Mouse (Mus musculus) midbrain, embryonic 12.5 days (tissue): ENCODE measurements around the gene Heatr5a. TPM values are rescaled to one million over a fixed set of nuclear protein-coding genes. Genes with fewer than 3 reads are reported as not detected.
A peak's percentile ranks its signal among the peaks of the same experiment; 100 is the strongest.

ENCODE experiments used
- ATAC-seq: fragments of 200-750 bp; cut with Nextera tagmentation; 2 replicates; pipeline ENCODE4 v1.8.0; 2017; ENCODE audit warnings: low read depth, moderate TSS enrichment, moderate library complexity; ENCODE audit not compliant: low FRiP score
- H3K27ac ChIP-seq: fragments of 300-500 bp; sonication (generic); replicated peaks from 2 replicates; pipeline ENCODE4 v1.5.1; 2016; ENCODE audit warnings: mild to moderate bottlenecking
- H3K27me3 ChIP-seq: fragments of 300-500 bp; sonication (generic); 2 replicates; pipeline ENCODE4 v1.6.1; 2016; ENCODE audit warnings: mild to moderate bottlenecking
- H3K36me3 ChIP-seq: fragments of 300-500 bp; sonication (generic); 2 replicates; pipeline ENCODE4 v1.6.1; 2016
- H3K4me1 ChIP-seq: fragments of 300-500 bp; sonication (generic); 2 replicates; pipeline ENCODE4 v1.6.1; 2016
- H3K4me2 ChIP-seq: fragments of 300-500 bp; sonication (generic); replicated peaks from 2 replicates; pipeline ENCODE4 v1.6.1; 2016; ENCODE audit warnings: mild to moderate bottlenecking, moderate library complexity
- H3K4me3 ChIP-seq: fragments of 300-500 bp; sonication (generic); 2 replicates; pipeline ENCODE4 v1.5.1; 2016; ENCODE audit warnings: mild to moderate bottlenecking
- H3K9ac ChIP-seq: fragments of 300-500 bp; sonication (generic); replicated peaks from 2 replicates; pipeline ENCODE4 v1.6.1; 2016; ENCODE audit warnings: mild to moderate bottlenecking, moderate library complexity
- H3K9me3 ChIP-seq: fragments of 300-500 bp; sonication (generic); 2 replicates; pipeline ENCODE4 v1.6.1; 2016; ENCODE audit warnings: mild to moderate bottlenecking
- whole genome bisulfite sequencing: fragments of 180-500 bp; shearing (Covaris S2); methylation state at CpG from one replicate; pipeline ENCODE4 v1.1.7; 2016; 5-methylcytosine and 5-hydroxymethylcytosine counted together
- polyA plus RNA-seq: library from polyadenylated mRNA; unstranded; fragments of >200 nt; fragmentation: Nextera tagmentation; extraction: Ambion mirVana; gene quantifications from 2 replicates; pipeline ENCODE4 v1.2.1, GENCODE M21; 2016

Heatr5a gene
- polyA plus RNA-seq, 1 experiment from 2014 or later = 12.0 TPM

DNA sequence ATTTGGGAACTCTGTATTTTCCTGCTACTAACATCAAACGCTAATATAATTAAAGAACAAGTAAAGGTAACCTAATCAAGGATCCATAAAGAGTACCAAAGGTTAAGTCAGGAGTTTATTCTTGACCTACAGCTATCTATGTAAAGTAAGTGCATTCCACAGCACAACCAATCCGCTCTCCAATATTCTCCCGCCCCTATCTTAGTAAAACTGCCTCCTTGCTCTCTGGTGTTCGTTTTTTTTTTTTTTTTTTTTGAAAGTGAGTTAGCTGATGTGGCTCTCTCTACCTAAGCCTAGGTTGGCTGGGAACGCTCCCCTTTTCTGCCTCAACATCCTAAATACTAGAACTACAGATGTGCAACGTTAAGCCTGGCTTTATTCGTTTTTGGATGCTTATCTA is 1.2 kb downstream of the Heatr5a start:
- H3K9ac ChIP-seq = no peak overlapping the region
- 24% methylated on average over 7 of the region's 7 CpGs for WGBS

DNA sequence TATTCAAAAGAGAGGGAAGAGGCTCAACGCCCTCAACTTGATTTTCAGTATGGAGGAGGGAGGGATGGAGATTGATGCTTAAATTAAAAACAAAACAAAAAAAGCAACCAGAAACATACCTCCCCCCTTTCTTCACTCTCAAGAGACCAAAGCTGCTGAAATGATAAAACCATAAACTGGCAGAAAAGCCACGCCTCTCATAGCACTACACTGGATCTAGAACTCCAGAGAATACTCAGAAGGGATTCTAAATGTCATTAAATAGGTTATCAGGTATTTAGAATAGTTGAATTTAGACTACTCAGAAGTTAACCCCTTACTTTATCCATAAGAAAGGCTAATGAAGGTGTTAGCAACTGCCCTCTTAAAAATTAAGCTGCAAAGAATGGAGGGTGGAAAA is 2.0 kb downstream of the Heatr5a start:
- no peak overlapping the region for H3K27ac ChIP-seq
- no peak overlapping the region for H3K4me3 ChIP-seq
- no peak overlapping the region for H3K4me2 ChIP-seq
- 0 out of 2 replicates have a peak, but pooled peaks cover 3% of the 10 kb centered on the region for H3K27me3 ChIP-seq
- no peak overlapping the region for H3K9ac ChIP-seq
- ATAC-seq = no peak
- 93% methylated on average over 2 of the region's 2 CpGs for WGBS
- no peaks in the 10 kb centered on the region for H3K36me3 ChIP-seq
- H3K4me1 ChIP-seq = peaks cover 3% of the 10 kb centered on the region; the same call in 1 of the 2 replicates
- H3K9me3 ChIP-seq = no peaks in the 10 kb centered on the region

More for the DNA sequence above, 1.2 kb downstream of the Heatr5a start:
- Histone ChIP-seq H3K9me3 (no peaks in the 10 kb centered on the region), H3K27me3 (0 out of 2 replicates have a peak, but pooled peaks cover 3% of the 10 kb centered on the region), H3K36me3 (no peaks in the 10 kb centered on the region), H3K4me2 (peak overlapping the region; percentile 88), H3K27ac (no peak overlapping the region), H3K4me3 (no peak overlapping the region), H3K4me1 (peaks cover 3% of the 10 kb centered on the region; the same call in 1 of the 2 replicates)
- ATAC-seq = no peak

DNA sequence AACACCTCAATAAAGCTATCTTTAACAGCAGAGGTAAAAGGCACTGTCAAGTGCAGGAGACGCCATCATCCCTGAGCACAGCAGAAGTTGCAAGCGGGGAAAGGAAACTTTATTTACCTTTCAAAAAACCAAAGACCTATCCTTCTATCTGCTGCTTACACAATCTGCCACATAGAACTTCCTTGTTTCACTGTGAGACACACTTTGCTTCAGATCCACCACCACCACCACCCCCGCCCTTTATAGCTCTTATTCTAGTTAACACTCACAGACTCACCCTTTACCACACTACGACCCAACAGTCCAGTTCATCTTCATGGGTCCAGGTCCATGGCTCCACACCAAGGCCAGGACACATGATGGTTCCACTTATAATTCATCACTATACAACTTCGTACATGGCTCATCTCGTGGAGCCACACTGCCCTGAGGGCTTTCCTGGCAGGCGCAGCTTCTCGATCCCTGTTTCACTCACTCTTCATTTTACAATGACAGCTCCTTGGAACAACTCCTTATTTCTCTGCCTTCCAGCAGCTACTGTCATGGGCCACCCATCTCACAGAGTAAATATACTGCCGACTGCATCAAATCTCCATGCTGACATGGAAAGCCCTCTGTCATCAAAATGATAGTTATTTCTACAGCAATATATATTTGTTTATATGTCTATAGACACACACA is 3.1 kb downstream of the Heatr5a start:
- Histone ChIP-seq H3K9me3 (no peaks in the 10 kb centered on the region), H3K27me3 (0 out of 2 replicates have a peak, but pooled peaks cover 3% of the 10 kb centered on the region), H3K4me3 (no peak overlapping the region), H3K36me3 (no peaks in the 10 kb centered on the region), H3K27ac (no peak overlapping the region), H3K4me1 (peaks cover 3% of the 10 kb centered on the region; the same call in 1 of the 2 replicates), H3K9ac (no peak overlapping the region), H3K4me2 (no peak overlapping the region)
- no peak for ATAC-seq
- 92% methylated on average over 9 of the region's 9 CpGs for WGBS

DNA sequence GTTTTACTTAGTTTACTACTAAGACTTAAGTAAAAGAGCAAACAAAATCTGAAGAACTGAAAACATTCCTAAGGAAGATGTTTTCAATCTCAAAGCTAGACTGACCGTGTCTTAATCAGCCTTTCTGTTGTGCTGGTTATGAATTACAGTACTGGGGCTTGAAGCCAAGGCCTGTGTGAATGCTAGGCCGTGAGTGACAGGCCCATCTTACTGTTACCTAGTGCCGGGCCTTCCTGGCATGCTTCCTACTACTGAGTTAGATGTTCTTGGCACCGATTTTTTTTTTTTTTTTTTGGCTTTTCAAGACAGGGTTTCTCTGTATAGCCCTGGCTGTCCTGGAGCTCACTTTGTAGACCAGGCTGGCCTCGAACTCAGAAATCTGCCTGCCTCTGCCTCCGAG is 13.5 kb downstream of the Heatr5a start:
- Histone ChIP-seq H3K27ac (no peak overlapping the region), H3K4me2 (no peak overlapping the region), H3K9me3 (no peaks in the 10 kb centered on the region), H3K27me3 (no peaks in the 10 kb centered on the region), H3K4me3 (no peak overlapping the region), H3K36me3 (peaks cover 6% of the 10 kb centered on the region; the same call in 1 of the 2 replicates), H3K4me1 (peaks cover 2% of the 10 kb centered on the region; the same call in 1 of the 2 replicates), H3K9ac (no peak overlapping the region)
- ATAC-seq = no peak
- WGBS = 94% methylated on average over 6 of the region's 6 CpGs

DNA sequence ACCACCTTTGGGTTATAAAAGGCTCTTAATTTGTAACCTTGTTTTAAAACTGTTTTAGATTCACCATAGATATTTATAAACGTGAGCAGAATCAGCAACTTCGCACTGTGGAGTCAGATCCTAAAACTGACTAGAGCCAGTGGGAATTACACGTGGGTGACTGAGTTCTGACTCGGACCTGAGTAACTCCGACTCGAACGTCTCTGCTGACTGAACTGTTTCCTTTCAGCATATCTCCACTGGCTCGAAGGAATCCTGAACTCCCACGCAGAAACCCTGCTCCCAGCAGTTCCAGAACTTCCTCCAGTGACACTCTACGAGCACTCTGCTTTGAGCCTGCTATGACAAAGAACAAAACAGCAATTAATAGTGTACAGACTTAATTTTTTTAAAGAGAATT is 18.8 kb downstream of the Heatr5a start:
- no peak overlapping the region for H3K4me2 ChIP-seq
- no peak overlapping the region for H3K27ac ChIP-seq
- H3K4me1 ChIP-seq = peaks cover 2% of the 10 kb centered on the region; the same call in 1 of the 2 replicates
- no peaks in the 10 kb centered on the region for H3K27me3 ChIP-seq
- no peaks in the 10 kb centered on the region for H3K9me3 ChIP-seq
- H3K9ac ChIP-seq = no peak overlapping the region
- WGBS = 89% methylated on average over 10 of the region's 10 CpGs
- H3K4me3 ChIP-seq = no peak overlapping the region
- no peak for ATAC-seq
- H3K36me3 ChIP-seq = peaks cover 38% of the 10 kb centered on the region

DNA sequence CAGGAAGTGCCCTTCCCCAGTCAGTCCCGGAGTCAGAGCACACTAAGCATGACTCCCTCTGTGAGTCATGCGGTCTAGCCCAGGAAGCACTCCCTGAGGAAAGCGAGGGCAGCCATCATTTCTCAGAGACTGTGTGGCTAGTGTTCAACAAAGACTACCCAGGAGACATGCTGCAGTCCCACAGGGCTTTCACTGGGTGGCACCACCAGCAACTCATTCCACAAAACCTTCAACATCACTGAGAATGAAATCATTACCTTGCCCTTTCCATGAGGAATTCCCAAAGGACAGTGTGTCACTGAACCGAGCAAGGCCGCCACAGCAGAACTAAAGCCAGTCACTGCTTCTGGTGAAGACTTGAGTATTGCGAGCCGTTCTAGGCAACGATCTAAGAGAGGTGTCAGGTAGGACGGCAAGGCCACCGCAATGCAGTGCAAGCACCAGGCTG is 23.6 kb downstream of the Heatr5a start:
- 92% methylated on average over 10 of the region's 10 CpGs for WGBS
- Histone ChIP-seq H3K4me1 (peaks cover 4% of the 10 kb centered on the region; the same call in 1 of the 2 replicates), H3K27me3 (no peaks in the 10 kb centered on the region), H3K9ac (no peak overlapping the region), H3K9me3 (no peaks in the 10 kb centered on the region), H3K27ac (no peak overlapping the region), H3K4me3 (no peak overlapping the region), H3K4me2 (no peak overlapping the region), H3K36me3 (peaks cover 38% of the 10 kb centered on the region)
- no peak for ATAC-seq

DNA sequence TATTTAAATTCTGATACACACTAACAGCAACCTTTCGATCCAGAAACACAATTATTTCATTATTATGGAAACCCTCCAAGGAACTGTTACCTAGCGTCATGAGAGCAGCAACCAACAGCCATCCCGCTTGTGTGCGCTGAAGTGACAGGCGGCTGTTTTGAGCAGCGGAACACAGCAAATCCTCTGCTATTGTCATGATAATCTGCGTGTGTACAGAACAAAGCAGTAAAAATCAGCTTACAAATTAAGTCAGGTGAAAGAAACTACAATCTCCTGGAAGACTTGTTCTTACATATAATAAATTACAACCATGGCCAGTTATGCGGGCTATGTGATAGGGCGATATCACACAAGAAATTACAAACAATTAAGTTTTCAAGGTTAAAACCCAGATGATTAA is 25.8 kb downstream of the Heatr5a start:
- H3K27me3 ChIP-seq = no peaks in the 10 kb centered on the region
- H3K27ac ChIP-seq = no peak overlapping the region
- H3K4me2 ChIP-seq = no peak overlapping the region
- WGBS = 39% methylated on average over 9 of the region's 9 CpGs
- H3K4me3 ChIP-seq = no peak overlapping the region
- H3K9me3 ChIP-seq = no peaks in the 10 kb centered on the region
- no peak for ATAC-seq
- H3K36me3 ChIP-seq = peaks cover 26% of the 10 kb centered on the region
- no peak overlapping the region for H3K9ac ChIP-seq
- peaks cover 4% of the 10 kb centered on the region; the same call in 1 of the 2 replicates for H3K4me1 ChIP-seq

DNA sequence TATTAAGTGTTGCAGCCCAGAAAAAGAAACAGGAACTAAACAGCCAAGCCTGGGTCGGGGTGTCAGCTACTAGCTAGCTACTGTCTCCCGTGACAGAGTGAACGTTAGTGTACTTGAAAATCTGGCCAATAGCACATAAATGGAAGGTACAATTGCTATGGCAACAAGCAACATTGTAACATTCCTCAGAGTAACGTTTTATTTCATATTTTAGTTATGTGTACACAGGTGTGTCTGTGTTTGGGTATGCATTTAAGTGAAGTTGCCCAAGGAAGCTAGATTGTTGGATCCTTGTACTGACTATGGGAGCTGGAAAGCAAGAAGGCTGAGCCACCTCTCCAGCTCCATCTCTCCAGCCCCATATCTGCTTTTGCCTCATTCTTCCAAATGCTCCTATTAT is 31.3 kb downstream of the Heatr5a start:
- WGBS = 88% methylated on average over 4 of the region's 4 CpGs
- H3K4me3 ChIP-seq = no peak overlapping the region
- H3K4me2 ChIP-seq = no peak overlapping the region
- H3K9ac ChIP-seq = no peak overlapping the region
- H3K9me3 ChIP-seq = no peaks in the 10 kb centered on the region
- H3K36me3 ChIP-seq = peaks cover 3% of the 10 kb centered on the region; the same call in 1 of the 2 replicates
- no peak overlapping the region for H3K27ac ChIP-seq
- H3K27me3 ChIP-seq = no peaks in the 10 kb centered on the region
- ATAC-seq = no peak
- H3K4me1 ChIP-seq = no peaks in the 10 kb centered on the region

DNA sequence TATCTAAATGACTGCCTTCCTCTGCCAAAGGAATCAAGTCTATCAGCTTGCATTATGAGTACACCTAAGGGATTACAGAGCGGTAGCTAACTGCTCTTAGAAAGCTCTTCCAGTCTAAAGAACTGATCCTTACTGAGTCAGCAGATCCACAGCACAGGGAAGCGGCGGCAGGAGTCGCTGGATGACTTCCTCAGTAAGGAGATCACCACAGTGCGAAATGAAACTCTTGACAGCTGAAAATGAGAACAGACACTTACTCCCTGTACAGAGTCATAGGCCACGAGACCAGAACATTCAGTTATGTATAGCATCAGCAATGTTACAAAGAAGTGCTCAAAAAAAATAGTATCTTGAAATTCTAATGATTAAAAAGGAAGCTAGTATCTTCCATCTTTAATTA is 33.2 kb downstream of the Heatr5a start:
- no peaks in the 10 kb centered on the region for H3K36me3 ChIP-seq
- H3K4me1 ChIP-seq = no peaks in the 10 kb centered on the region
- no peak overlapping the region for H3K27ac ChIP-seq
- H3K9me3 ChIP-seq = no peaks in the 10 kb centered on the region
- no peak overlapping the region for H3K9ac ChIP-seq
- no peak overlapping the region for H3K4me2 ChIP-seq
- ATAC-seq = no peak
- no peak overlapping the region for H3K4me3 ChIP-seq
- no peaks in the 10 kb centered on the region for H3K27me3 ChIP-seq
- 87% methylated on average over 6 of the region's 6 CpGs for WGBS

DNA sequence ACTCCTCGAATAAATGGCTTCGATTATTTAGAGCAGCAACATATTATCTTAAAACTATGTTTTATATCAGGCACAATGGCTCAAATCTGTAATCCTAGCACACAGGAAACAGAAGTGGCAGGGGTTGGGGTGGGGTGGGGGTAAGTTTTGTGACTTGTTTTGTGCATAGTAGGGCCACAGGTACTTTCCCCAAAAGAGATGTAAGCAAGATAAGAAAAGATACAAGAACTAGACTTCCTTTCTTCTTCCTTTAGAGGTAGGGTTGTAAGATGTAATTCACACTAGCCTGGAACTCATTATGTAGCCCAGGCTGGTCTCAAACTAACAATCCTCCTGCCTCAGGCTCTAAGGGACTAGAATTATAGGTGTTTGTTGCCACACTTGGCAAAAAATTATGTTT is 41.5 kb downstream of the Heatr5a start:
- Histone ChIP-seq H3K27ac (no peak overlapping the region), H3K4me1 (no peaks in the 10 kb centered on the region), H3K36me3 (0 out of 2 replicates have a peak, but pooled peaks cover 4% of the 10 kb centered on the region), H3K4me3 (no peak overlapping the region), H3K9ac (no peak overlapping the region), H3K4me2 (no peak overlapping the region), H3K9me3 (no peaks in the 10 kb centered on the region), H3K27me3 (no peaks in the 10 kb centered on the region)
- 92% methylated on average over 2 of the region's 2 CpGs for WGBS
- no peak for ATAC-seq

DNA sequence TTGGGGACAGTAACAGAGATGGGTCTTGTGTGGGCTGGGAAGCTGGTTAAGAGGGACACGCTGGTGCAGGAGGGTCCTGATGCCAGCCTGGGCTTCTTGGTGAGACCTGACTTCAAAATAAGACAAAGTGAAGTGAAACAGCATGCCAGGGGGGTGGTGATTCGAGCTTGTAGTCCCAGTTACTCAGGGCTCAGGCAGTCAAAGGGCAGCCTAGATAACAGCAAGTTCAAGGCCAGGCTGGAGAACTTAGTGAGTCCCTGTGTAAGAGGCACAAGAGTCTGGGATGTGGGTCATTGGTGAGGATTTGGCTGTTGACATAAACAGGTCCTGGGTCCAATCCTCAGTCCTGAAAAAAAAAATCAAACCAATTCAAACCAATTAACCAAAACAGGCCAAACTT is 53.9 kb downstream of the Heatr5a start:
- peaks cover 23% of the 10 kb centered on the region for H3K36me3 ChIP-seq
- H3K9ac ChIP-seq = no peak overlapping the region
- no peak overlapping the region for H3K27ac ChIP-seq
- WGBS = 80% methylated on average over 2 of the region's 2 CpGs
- no peak overlapping the region for H3K4me3 ChIP-seq
- no peaks in the 10 kb centered on the region for H3K9me3 ChIP-seq
- no peak overlapping the region for H3K4me2 ChIP-seq
- ATAC-seq = no peak
- no peaks in the 10 kb centered on the region for H3K27me3 ChIP-seq
- H3K4me1 ChIP-seq = no peaks in the 10 kb centered on the region

DNA sequence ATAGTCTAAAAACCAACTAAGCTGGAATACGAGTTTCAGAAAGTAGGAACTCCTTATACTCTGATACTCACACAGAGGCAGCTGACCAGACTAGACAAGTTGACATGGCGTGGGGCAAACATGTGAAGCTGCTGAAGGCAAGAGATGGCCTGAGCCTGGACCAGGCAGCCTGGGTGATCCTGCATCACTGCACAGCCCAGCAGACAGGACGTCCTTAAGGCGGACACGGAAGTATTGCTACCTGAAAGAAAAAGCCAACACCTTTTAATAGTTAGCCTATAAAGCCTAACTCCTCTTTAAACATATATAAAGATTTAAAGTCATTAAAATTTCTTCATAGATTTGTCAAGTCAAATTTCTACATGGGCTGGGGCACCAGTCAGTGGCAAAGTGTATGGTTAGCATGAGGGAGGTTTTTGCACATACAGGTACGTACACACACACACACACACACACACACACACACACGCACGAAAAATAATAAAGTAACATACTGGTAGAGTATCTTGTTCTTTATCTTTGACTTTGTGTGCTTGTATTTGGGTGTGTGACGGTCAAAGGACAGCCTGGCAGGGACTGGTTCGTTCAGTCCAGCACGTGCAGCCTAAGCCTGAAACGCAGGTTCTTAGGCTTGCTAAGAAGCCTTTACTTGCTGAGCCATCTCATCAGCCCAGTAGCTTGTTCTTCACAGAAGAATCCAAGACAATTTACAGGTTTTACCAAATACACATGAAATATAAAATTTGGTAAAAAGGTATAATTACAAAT is 56.0 kb downstream of the Heatr5a start:
- H3K4me3 ChIP-seq = no peak overlapping the region
- no peak for ATAC-seq
- no peaks in the 10 kb centered on the region for H3K27me3 ChIP-seq
- H3K9me3 ChIP-seq = no peaks in the 10 kb centered on the region
- H3K9ac ChIP-seq = no peak overlapping the region
- H3K27ac ChIP-seq = no peak overlapping the region
- H3K4me2 ChIP-seq = no peak overlapping the region
- H3K36me3 ChIP-seq = peaks cover 23% of the 10 kb centered on the region
- 94% methylated on average over 12 of the region's 12 CpGs for WGBS
- H3K4me1 ChIP-seq = no peaks in the 10 kb centered on the region
